In the genomic region with DNA sequence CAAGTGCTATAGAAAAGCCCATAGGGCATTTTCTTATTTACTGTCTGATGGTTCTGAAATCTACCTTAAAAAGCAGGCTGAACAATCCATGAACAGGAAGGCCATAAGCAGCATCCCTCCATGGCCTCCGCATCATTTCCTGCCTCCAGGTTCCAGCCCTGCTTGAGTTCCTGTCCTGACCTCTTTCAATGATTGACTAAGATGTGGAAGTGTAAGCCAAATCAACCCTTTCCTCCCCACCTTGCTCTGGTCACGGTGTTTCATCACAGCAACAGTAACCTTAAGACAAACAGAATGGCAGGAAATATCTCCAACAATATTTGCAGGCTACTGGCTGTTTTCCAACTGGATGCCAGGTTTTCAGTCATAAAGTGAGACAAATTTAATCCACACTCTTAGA, we compare ENCODE assay signal across 14 mouse cellular contexts. TPM values are rescaled to one million over a fixed set of nuclear protein-coding genes. Genes with fewer than 3 reads are reported as not detected.
DNase-seq lines count a peak whose midpoint lies in the region; ATAC-seq lines count a peak whose summit lies in the region.
"Had no signal": no experiment of that assay in that cellular context is flagged by ENCODE, and none has a peak within 500 bp of the region (broad histone marks: within the 10 kb centered on the region; RNA-seq: fewer than 3 reads in every experiment).

No protein-coding gene starts in this region.

- no peak for ATAC-seq in hindbrain, embryonic 15.5 days (ENCODE audit: low FRiP score, low read depth)
- no peak for ATAC-seq in hindbrain, embryonic 12.5 days (ENCODE audit: low FRiP score)
- ATAC-seq in liver, embryonic 16.5 days (ENCODE audit: low read depth), result no peak
- ATAC-seq: inflammation-experienced regulatory T-cells, adult 6 months had no signal

- 63% methylated on average over 2 of the region's 2 CpGs for WGBS in hindbrain, embryonic 15.5 days
- WGBS in hindbrain, embryonic 12.5 days, result 77% methylated on average over 2 of the region's 2 CpGs
- 50% methylated on average over 2 of the region's 2 CpGs for WGBS in liver, embryonic 16.5 days (ENCODE audit: insufficient replicate concordance)

- H3K4me3 ChIP-seq in hindbrain, embryonic 15.5 days, result no peak overlapping the region
- H3K4me3 ChIP-seq in hindbrain, embryonic 12.5 days, result no peak overlapping the region
- peak overlapping the region; percentile 14; the same call in 1 of the 2 replicates for H3K4me3 ChIP-seq in liver, embryonic 16.5 days (ENCODE audit: low read depth, low read length)
- H3K4me3 ChIP-seq: embryonic facial prominence, embryonic 10.5 days; forebrain, embryonic 10.5 days; heart, embryonic 13.5 days had no signal

- H3K9ac ChIP-seq in hindbrain, embryonic 15.5 days, result no peak overlapping the region
- H3K9ac ChIP-seq in hindbrain, embryonic 12.5 days, result no peak overlapping the region
- no peak overlapping the region for H3K9ac ChIP-seq in liver, embryonic 16.5 days (ENCODE audit: low read depth, low read length)
- H3K9ac ChIP-seq: heart, embryonic 13.5 days had no signal

- no peaks in the 10 kb centered on the region for H3K27me3 ChIP-seq in hindbrain, embryonic 15.5 days
- H3K27me3 ChIP-seq in hindbrain, embryonic 12.5 days, result no peaks in the 10 kb centered on the region
- H3K27me3 ChIP-seq in liver, embryonic 16.5 days (ENCODE audit: control insufficient read depth, insufficient read depth, low read depth, low read length), result no peaks in the 10 kb centered on the region
- H3K27me3 ChIP-seq: heart, embryonic 13.5 days had no signal

- H3K4me1 ChIP-seq in hindbrain, embryonic 15.5 days (replicated peaks), result peaks cover 65% of the 10 kb centered on the region
- peaks cover 33% of the 10 kb centered on the region for H3K4me1 ChIP-seq in hindbrain, embryonic 12.5 days
- peaks cover 33% of the 10 kb centered on the region for H3K4me1 ChIP-seq in liver, embryonic 16.5 days (ENCODE audit: control insufficient read depth, low read depth, low read length)

- no peak overlapping the region for H3K27ac ChIP-seq in hindbrain, embryonic 15.5 days (replicated peaks)
- H3K27ac ChIP-seq in hindbrain, embryonic 12.5 days, result no peak overlapping the region
- no peak overlapping the region for H3K27ac ChIP-seq in liver, embryonic 16.5 days (ENCODE audit: low read length)
- H3K27ac ChIP-seq: embryonic facial prominence, embryonic 10.5 days; forebrain, embryonic 10.5 days; heart, embryonic 13.5 days had no signal

- H3K4me2 ChIP-seq in hindbrain, embryonic 15.5 days, result peak overlapping the region; percentile 76
- no peak overlapping the region for H3K4me2 ChIP-seq in hindbrain, embryonic 12.5 days (replicated peaks)
- H3K4me2 ChIP-seq in liver, embryonic 16.5 days (ENCODE audit: low read depth, low read length), result peak overlapping the region; percentile 90
- H3K4me2 ChIP-seq: heart, embryonic 13.5 days had no signal

- peak; percentile 21 for DNase-seq in lung, postnatal 10 days
- no peak for DNase-seq in lung, postnatal 25 days (ENCODE audit: low spot score)
- DNase-seq in induced T-regulatory cell, adult 2 months (ENCODE audit: low read depth), result peak; percentile 41
- DNase-seq in embryo, embryonic 11 days, result no peak
- no peak for DNase-seq in heart, postnatal 10 days
- DNase-seq: cerebellum, adult 9-10 months; thymus, postnatal 25 days had no signal

- no peaks in the 10 kb centered on the region for H3K9me3 ChIP-seq in hindbrain, embryonic 15.5 days
- H3K9me3 ChIP-seq in hindbrain, embryonic 12.5 days (replicated peaks), result no peaks in the 10 kb centered on the region
- no peaks in the 10 kb centered on the region for H3K9me3 ChIP-seq in liver, embryonic 16.5 days (replicated peaks; ENCODE audit: control insufficient read depth, low read length)
- H3K9me3 ChIP-seq: embryonic facial prominence, embryonic 10.5 days; forebrain, embryonic 10.5 days; heart, embryonic 13.5 days had no signal

- intact Hi-C loops in heart, postnatal 10 days (cut with DNase I), result no loop called here

- no peaks in the 10 kb centered on the region for H3K36me3 ChIP-seq in hindbrain, embryonic 15.5 days
- H3K36me3 ChIP-seq in hindbrain, embryonic 12.5 days, result no peaks in the 10 kb centered on the region
- H3K36me3 ChIP-seq in liver, embryonic 16.5 days (ENCODE audit: control insufficient read depth, insufficient read depth), result peaks cover 9% of the 10 kb centered on the region
- H3K36me3 ChIP-seq: embryonic facial prominence, embryonic 10.5 days; heart, embryonic 13.5 days had no signal

RNA-seq across cellular contexts. Expression of a gene that starts 4.7 kb away (rescaled TPM):
- 55.6 and 57.3 TPM in 2 replicates for polyA plus RNA-seq in hindbrain, embryonic 15.5 days (2015; fragmentation: Nextera tagmentation; extraction: Ambion mirVana)
- 34.0 and 37.8 TPM in 2 replicates for polyA plus RNA-seq in hindbrain, embryonic 12.5 days (2016; fragmentation: Nextera tagmentation; extraction: Ambion mirVana)
- polyA plus RNA-seq in liver, embryonic 16.5 days (2015; fragmentation: Nextera tagmentation; extraction: Ambion mirVana), result 43.7 and 51.3 TPM in 2 replicates
- 1 to 10 TPM; 6.9 to 7.4 TPM for total RNA-seq in heart, postnatal 10 days (2021)

Comparison
In these comparisons a context has a peak if more than half of its experiments do, and no peak if none do; other contexts are left out.
1. DNase-seq: peak in lung, postnatal 10 days (single experiment) and induced T-regulatory cell, adult 2 months (single experiment); none in lung, postnatal 25 days (single experiment), embryo, embryonic 11 days (single experiment) and heart, postnatal 10 days (0 of 2).